Mouse (Mus musculus) retina, postnatal 7 days (tissue): ENCODE results near the gene Gm28374.
"Not testable (repeated sequence)": the region's sequence is repeated elsewhere in the genome, so short reads cannot be mapped to it uniquely, and the experiment has no call there.

Source experiments
- DNase-seq: peaks from one replicate; pipeline ENCODE4 v3.0.0-alpha.2; 2012; ENCODE audit warnings: low read depth, low spot score

Gm28374 gene

DNA sequence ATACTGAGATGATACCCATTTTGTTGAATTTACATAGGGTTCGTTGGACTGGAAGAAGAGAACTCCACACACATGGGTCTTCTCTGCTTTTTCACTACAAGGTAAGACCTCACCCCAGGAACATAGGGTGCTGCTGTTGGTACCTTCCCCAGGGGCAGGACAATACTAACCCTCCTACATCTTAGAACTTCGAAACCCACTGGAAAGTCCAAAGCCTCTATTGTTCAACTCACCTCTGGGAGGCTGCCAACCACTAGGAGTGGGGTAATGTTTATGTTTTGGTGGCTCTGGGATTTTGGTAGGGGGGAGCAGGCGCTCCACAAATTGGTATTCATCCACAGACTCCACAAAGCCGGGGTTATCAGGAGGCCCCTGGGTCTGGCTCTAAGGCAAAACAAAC is 25.4 kb downstream of the Gm28374 start:
- no peak for DNase-seq

DNA sequence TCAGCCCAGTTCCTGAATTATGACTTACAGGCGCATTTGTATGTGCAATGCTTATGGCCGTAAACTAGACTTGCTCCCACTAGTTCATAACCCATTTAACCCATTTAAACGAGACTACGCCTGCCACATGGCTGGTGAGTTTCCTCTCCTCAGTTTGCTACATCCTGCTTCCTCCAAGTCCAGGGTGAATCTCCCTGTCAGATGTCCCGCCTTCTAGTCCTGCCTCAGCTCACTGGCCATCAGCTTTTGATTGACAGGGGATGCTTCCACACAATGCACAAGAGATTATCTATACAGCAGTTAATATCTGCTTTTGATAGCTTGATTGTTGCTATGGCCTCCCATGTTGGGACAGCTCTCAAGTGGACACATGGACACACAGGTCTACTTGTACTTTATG is 27.8 kb downstream of the Gm28374 start:
- no peak for DNase-seq

GRCm38 (mm10) chr19:6052516-6052915 is 29.5 kb downstream of the Gm28374 start:
- DNase-seq = no peak

DNA sequence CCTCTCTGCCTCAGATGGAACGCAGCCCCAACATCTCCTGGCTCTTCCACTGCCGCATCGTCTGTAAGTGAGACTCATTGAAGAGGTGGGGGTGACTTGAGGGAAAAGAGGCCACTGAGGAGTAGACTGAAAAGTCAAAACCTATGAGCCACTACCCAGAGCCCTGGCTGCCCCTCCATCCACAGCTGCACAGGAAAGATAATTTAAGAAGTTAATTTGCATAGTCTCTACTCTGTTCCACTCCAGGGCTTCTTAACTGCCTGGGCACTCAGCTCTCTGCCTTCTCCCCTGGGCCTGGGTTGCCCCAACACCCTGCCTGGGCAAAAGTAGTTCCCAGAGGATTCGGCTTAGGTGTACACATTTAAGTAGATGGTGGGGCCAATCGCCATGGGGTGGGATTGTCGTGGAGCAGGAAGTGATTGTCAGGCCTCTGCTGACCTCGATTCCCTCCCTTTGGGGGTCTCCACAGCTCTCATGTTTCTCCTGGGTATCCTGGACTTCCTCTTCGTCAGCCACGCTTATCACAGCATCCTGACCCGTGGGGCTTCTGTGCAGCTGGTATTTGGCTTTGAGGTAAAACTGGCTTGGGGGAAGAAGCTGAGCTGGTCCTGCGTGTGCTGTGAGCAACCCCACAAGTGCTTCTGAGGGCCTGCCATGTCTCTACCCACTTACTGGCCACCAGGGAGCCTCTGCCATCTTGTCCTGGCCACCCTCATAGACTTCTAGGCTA is 33.2 kb downstream of the Gm28374 start:
- DNase-seq = no peak

- DNase-seq = no peak
Observed at GRCm38 (mm10) chr19:6047899-6048166, 34.2 kb downstream of the Gm28374 start.

- no peak for DNase-seq
Observed at GRCm38 (mm10) chr19:6047154-6047898, 34.7 kb downstream of the Gm28374 start.

- DNase-seq = peak; percentile 84
Observed at GRCm38 (mm10) chr19:6046294-6047153, 35.5 kb downstream of the Gm28374 start, which contains the start of gene Syvn1. Syvn1 (plus strand) TSS chr19:6046576.

DNA sequence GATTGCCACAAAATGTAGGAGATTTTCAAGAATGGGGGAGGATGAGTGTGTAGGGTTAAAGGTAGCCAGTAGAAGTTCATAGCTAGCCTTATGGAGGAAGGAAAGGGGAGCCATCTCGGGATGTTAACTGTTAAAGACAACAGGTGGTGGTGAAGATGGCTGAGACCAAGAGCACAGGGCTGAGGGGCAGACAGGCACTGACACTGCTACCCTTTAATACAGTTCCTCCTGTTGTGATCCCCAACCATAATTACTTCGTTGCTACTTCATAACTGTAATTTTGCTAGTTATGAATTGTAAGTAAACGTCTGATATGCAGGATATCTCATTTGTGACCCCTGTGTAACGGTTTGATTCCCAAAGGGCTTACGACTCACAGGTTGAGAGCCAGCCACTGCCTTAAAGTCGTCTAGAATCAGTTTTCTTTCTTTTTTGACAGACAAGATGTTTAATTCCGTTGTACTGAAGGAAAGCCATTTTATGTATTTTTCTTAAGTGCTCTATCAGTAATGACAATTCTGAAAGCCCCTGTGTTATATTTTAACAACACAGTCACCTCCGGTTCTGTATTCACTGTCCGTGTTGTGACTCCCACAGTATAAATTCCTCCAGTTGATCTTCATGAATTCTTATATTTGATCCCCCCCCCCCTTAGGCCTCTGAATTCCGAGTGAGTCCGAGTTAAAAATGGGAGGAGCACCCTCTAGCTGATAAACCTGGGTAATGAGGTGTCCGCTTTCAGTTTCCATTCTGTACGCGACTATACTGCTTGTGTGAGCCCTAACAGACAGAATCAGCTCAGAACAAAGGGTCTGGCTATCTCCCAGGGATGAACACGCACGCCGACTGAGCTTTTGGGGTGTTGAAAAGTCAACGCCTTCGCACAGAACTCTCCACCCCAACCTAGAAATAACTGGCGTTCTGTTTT is 36.4 kb downstream of the Gm28374 start:
- DNase-seq = no peak

DNA sequence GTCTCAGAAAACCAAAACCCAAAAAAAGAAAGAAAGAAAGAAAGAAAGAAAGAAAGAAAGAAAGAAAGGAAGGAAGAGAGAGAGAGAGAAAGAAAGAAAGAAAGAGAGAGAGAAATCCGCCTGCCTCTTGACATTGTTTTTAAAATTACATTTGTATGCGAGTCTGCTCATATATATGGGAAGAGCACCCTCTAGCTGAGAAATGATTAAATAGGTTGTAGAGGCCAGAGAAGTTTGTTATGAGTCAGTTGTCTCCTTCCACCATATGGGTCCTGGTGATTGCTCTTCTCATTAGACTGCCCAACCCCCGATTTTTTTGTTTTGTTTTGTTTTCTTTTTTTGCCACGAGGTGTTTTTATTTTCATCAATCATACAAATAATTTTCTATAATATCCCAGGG is 38.0 kb downstream of the Gm28374 start:
- not testable (repeated sequence) for DNase-seq

DNA sequence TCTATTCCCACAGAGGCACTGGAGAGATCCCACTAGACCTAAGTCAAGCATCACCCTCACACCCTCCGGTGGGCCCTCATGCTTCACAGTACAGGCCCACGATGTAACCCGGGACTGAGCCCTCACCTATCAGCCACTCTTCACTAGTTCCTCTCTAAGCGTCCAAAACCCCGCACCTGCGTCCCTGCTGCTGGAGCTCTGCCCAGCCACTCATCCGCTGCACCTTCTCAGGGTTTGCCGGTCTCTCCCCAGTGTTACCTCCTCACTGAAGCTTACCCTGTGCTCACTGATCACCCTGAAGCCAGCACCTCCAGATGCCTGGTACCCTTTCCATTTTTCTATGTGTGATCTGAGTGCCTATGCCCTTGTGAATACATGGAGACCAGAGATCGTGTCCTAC is 39.8 kb downstream of the Gm28374 start:
- DNase-seq = no peak

GRCm38 (mm10) chr19:6040002-6040401 is 42.1 kb downstream of the Gm28374 start:
- DNase-seq = no peak

- no peak for DNase-seq
Observed at GRCm38 (mm10) chr19:6038326-6038725, 43.7 kb downstream of the Gm28374 start.

DNA sequence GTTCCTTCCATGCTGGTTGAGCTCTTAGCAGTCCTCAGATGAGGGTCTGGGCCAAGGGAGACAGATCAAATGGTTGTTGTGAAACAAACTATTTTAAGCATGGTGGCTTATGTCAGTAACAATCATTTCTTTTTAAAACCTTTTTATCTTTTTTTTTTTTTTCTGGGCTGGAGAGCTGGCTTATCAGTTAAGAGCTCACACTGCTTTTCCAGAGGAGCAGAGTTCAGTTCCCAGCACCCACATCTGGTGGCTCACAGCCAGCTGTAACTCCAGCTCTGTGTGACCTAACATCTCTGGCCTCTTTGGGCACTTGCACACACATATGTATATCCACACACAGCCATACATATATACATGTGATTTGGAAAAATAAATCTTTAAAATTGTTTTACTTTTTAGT is 44.4 kb downstream of the Gm28374 start:
- DNase-seq = no peak

DNA sequence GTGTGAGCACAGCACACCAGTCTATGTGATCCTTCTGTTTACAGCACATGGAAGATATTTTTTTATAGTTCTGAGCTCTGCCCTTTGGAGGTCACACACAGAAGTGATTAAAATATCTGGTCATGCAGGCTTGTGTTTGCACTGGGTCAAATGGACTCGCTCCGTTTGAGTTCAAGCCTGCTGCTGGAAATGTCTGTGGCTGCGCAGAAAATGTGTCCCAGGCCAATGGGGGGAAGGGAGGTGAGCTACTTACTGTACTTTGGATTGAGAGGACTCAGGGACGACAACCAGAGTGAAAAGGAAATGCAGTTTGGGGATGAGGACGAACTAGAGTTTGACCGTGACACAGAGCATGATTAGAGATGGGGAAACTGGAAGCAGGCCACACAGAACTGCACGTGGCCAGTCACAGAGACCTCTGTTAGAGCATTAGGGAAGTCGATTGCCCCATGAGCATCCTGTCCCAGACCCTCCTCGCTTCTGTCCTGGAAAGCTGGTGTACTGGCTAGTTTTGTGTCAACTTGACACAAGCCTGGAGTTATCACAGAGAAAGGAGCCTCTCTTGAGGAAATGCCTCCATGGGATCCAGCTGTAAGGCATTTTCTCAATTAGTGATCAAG is 46.0 kb downstream of the Gm28374 start:
- no peak for DNase-seq

DNA sequence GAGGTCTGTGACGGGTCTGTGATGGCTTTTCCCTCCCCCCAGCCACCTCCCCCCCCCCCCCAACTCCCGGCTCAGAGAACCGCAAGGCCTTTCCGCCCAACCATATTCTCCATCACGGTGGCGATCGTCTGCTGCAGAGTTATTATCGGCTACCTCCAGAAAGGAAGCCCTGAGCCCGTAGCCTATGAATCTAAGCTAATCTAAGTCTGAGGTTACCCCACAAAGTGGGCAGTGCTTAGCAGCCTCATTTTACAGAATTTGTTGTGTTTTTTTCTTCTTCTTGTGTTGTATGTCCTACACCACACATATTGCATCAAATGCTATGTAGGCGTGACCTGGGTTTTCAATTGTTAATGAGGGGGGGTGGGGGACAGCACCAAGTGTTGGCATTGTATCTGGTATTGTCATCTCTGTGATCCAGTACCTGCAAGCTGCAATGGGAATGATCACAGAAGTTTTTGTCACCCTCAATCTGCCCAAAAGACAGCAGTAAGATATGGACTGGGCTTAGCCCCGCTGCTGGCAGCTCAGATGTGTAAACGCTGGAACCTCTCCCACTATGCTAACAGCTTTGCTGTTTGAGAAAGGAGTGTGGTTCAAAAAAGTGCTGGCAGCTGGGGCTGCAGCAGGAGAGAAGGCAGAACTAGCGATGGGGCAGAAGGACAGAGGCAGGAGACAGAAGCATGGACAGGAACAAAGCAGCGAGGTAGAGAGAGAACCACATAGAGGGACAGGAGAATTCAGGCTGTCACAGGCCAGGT is 51.4 kb downstream of the Gm28374 start:
- no peak for DNase-seq

- DNase-seq = no peak
Observed at GRCm38 (mm10) chr19:6029426-6029825, 52.6 kb downstream of the Gm28374 start.

GRCm38 (mm10) chr19:6028991-6029390 is 53.1 kb downstream of the Gm28374 start:
- no peak for DNase-seq
